Mouse (Mus musculus) testis, adult 2 months (tissue): ENCODE results near the gene Gpr137. TPM values are rescaled to one million over a fixed set of nuclear protein-coding genes. Genes with fewer than 3 reads are reported as not detected.

Source experiments
- H3K27ac ChIP-seq: fragments of 200-500 bp; 2 replicates; pipeline ENCODE4 v1.5.1; 2012; ENCODE audit warnings: low read depth, low read length; ENCODE audit not compliant: control insufficient read depth, insufficient read depth
- H3K27me3 ChIP-seq: fragments of 200-500 bp; 2 replicates; pipeline ENCODE4 v1.6.1; 2012; ENCODE audit warnings: mild to moderate bottlenecking, low read length, moderate library complexity; ENCODE audit not compliant: control insufficient read depth, insufficient read depth
- H3K36me3 ChIP-seq: fragments of 200-500 bp; 2 replicates; pipeline ENCODE4 v1.6.1; 2012; ENCODE audit warnings: mild to moderate bottlenecking, low read length; ENCODE audit not compliant: control insufficient read depth, insufficient read depth
- H3K4me1 ChIP-seq: fragments of 200-500 bp; 2 replicates; pipeline ENCODE4 v1.6.1; 2012; ENCODE audit warnings: low read length; ENCODE audit not compliant: control insufficient read depth, insufficient read depth
- H3K4me3 ChIP-seq: fragments of 200-500 bp; 2 replicates; pipeline ENCODE4 v1.5.1; 2012; ENCODE audit warnings: low read depth, mild to moderate bottlenecking, low read length, moderate library complexity, mixed read lengths; ENCODE audit not compliant: control insufficient read depth
- CTCF ChIP-seq: fragments of 200-500 bp; IDR thresholded peaks from 2 replicates; pipeline ENCODE4 v1.5.1; 2012; ENCODE audit warnings: low read depth, mild to moderate bottlenecking, inconsistent platforms, low read length, moderate library complexity; ENCODE audit not compliant: control insufficient read depth, insufficient read depth, insufficient replicate concordance
- POLR2A ChIP-seq: fragments of 200-500 bp; IDR thresholded peaks from 2 replicates; pipeline ENCODE4 v1.6.1; 2012; ENCODE audit warnings: low read depth, mild to moderate bottlenecking, inconsistent platforms, low read length, moderate library complexity; ENCODE audit not compliant: control insufficient read depth
- polyA plus RNA-seq: library from polyadenylated mRNA; depleted of rRNA; stranded (reverse); fragments of >200 nt; gene quantifications from 2 replicates; pipeline ENCODE4 v1.2.3, GENCODE M21; 2012

The Gpr137 gene
- polyA plus RNA-seq, 1 experiment: 212 TPM

DNA sequence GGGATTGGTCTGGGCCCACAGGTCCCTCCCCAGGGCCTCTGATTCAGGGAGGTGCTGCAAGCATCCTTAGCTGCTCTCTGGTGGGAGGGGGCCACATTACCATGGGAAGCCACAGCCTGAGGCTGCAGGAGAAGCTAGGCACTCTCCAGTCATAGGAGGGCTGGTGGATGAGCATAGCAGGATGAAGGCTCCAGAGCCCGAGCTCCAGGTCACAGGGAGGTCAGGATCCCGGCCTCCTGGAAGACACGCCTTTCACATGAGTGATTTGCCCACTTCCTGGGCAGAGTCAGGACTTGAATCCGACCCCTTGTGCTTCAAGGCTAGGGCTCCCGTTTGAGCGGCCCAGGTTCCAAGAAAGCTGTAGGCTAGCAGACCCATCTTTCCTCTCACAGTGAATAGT is 29.4 kb upstream of the Gpr137 start:
- Histone ChIP-seq H3K27ac (no peak overlapping the region), H3K36me3 (no peaks in the 10 kb centered on the region), H3K27me3 (no peaks in the 10 kb centered on the region), H3K4me3 (no peak overlapping the region), H3K4me1 (peaks cover 31% of the 10 kb centered on the region)
- TF ChIP-seq POLR2A: no peak
- TF ChIP-seq CTCF: no peak

DNA sequence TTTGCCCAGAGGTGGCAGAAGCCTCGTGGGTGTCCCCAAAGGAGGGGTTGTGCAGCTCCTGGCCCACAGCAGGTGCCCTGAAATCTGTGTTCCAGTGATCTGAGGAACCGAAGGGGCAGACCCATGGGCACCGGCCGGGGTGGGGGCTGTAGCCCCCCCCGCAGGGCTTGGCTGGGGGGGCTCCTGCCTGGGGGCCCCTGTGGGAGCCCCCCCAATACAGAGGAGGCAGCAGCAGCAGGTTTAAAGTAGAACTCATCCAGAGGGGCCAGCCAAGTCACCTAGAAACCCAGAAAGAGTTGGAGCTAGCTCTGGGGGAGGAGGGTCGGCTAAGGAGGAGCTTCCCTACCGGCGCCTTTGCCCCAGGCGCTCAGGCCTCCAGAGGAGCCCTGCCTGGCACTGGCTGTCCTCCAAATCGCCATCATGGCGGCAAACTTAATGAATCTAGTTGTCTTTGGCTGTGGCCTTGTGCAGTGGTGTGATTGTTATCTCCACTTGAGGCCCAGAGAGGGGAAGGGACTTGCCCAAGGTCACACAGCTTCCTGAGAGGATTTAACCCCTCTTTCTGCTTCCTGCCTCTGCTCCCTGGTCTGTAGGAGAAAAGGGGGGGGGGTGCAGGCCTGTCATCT is 28.3 kb upstream of the Gpr137 start:
- no peaks in the 10 kb centered on the region for H3K27me3 ChIP-seq
- H3K4me3 ChIP-seq: no peak overlapping the region; the same call in 1 of the 2 replicates

DNA sequence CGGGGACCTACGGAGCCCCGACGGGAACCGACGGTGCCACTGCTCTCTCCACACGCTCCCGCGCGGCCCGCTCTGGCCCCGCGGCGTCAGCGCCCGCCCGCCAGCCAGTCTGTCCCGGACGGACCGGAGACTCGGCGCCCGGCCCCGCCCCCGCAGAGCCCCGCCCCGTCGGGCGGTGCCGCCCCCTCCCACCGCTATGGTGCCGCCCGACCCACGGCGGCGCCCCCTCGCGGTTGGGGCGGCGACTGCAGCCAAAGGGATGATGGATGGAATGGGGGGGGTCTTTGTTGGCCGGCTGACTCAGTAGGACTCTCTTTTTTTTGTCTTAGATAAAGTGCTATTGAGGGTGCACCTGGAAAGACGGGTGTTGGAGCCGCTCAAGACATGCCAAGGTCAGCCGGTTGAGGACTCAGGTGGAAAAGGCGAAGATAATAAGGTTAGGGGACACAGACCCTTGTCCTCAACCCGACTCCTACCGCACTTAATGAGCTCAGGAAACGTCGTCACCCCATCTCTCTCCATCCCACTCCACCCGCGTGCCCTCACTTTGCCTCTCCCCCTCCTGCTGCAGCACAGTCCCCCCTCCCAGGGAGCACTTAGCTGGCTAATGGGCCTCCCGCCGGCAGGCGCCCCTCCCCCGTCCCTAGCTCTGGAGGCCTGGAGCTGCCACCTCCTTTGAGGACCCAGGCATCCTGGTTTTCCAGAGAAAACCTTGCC is 27.5 kb upstream of the Gpr137 start:
- peaks cover 24% of the 10 kb centered on the region for H3K4me1 ChIP-seq
- TF ChIP-seq CTCF (peak; percentile 70), POLR2A (no peak)
- H3K36me3 ChIP-seq: no peaks in the 10 kb centered on the region
- no peaks in the 10 kb centered on the region for H3K27me3 ChIP-seq
- H3K4me3 ChIP-seq: peak overlapping the region; percentile 82
- no peak overlapping the region for H3K27ac ChIP-seq

More for the DNA sequence above, 28.3 kb upstream of the Gpr137 start:
- Histone ChIP-seq H3K4me1 (peaks cover 24% of the 10 kb centered on the region), H3K36me3 (no peaks in the 10 kb centered on the region), H3K27ac (no peak overlapping the region)
- TF ChIP-seq CTCF (no peak), POLR2A (no peak)

DNA sequence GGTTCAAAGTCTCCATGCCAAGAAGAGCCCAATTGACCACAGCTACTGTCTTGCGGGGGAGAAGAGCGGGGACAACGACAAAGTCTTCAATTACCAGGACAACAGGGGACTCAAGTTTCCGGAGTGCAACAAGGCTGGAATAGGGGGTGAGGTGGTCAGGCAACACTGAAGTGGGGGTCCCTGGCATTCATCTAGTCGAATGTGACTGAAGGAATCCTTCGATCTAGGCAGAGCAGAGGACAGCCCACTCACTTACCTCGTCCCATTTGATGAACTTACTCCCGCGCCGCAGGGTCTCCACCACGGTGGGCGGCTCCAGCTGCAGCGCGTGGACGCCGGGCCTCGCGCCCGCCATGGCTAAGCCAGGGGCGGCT is 27.0 kb upstream of the Gpr137 start:
- no peak for TF ChIP-seq POLR2A
- no peak for TF ChIP-seq CTCF
- Histone ChIP-seq H3K4me1 (peaks cover 24% of the 10 kb centered on the region), H3K4me3 (peak overlapping the region; percentile 82), H3K27ac (no peak overlapping the region), H3K36me3 (no peaks in the 10 kb centered on the region), H3K27me3 (no peaks in the 10 kb centered on the region)

DNA sequence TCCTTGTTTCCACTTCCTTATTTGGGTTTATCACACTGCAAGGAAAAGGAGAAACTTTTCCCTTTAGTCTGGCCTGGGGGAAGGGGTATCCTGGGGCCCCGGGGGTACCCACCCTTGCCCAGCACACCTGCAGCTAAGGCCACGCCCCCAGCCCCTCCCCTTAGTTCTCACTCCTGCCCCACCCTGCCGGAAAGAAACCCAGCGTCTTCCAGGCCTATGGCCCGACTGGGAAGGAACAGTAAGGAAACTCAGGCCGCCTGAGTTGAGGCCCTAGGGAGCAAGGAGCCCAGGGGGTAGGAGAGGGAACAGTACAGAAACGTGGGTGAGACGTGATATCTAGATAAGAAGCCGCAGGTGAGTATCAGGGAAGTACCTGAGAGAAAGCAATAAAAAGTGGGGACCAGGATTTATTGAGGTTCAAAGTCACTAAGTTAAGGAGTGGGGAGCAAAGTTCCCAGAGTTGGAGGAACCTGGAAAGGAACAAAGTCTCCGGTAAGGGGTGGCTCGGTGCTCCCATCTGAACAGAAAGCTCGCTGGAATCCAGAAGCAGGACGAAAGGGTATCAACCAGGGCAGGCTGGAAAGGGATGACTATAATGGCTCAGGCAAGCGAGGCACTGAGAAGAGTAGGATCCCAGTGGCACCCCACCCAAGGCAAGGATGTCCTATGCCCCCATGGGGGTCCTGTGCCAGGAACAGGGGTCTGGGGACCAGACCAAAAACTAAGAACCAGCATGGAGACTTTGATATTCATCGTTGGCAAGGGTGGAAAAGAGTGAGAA is 26.4 kb upstream of the Gpr137 start:
- peak overlapping the region; percentile 82 for H3K4me3 ChIP-seq
- H3K4me1 ChIP-seq: peaks cover 24% of the 10 kb centered on the region
- H3K27me3 ChIP-seq: no peaks in the 10 kb centered on the region
- H3K27ac ChIP-seq: no peak overlapping the region
- no peaks in the 10 kb centered on the region for H3K36me3 ChIP-seq
- TF ChIP-seq CTCF: no peak
- no peak for TF ChIP-seq POLR2A

DNA sequence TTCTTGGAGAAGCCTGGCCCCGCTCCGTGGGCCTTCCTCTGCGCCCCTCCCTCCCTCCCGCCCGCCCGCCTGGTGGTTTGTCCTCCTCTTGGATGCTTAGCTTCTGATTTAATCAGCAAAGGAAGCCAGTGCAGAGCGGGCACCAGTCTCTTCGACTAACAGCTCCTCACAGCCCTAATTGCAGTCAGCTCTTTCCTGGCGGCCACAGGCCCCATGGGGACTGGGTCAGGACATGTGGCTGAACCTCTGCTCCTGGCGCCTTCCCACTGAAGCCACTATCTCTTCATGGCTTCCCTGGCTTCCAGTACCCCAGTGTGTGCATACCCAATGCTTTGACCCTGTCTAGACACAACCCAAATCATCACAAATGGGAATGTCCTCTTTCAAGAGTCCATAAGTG is 14.2 kb upstream of the Gpr137 start:
- Histone ChIP-seq H3K36me3 (no peaks in the 10 kb centered on the region; the same call in 1 of the 2 replicates), H3K27me3 (no peaks in the 10 kb centered on the region), H3K4me3 (no peak overlapping the region), H3K27ac (no peak overlapping the region), H3K4me1 (peaks cover 10% of the 10 kb centered on the region)
- TF ChIP-seq CTCF (no peak), POLR2A (no peak)

DNA sequence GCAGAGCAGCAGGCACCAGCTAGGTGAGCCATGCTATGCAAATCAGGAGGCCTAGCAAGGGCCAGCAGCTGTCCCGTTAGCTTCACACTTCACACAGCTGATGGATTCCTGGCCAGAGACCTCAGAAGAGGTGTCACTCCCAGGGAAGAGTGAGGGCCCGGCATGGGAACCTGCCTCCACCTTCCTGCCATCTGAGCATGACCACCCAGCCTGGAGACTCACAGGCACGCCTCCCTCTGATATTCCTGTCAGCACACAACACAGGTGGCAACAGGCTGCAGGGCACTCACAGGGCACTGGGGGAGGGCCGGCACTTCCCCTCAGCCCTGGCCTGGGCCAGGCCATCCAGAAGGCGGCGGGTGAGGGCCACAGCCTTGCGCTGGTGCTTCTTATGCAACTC is 13.1 kb upstream of the Gpr137 start:
- H3K36me3 ChIP-seq: no peaks in the 10 kb centered on the region; the same call in 1 of the 2 replicates
- H3K4me1 ChIP-seq: peaks cover 17% of the 10 kb centered on the region
- H3K27ac ChIP-seq: no peak overlapping the region
- TF ChIP-seq POLR2A (no peak), CTCF (no peak)
- no peaks in the 10 kb centered on the region for H3K27me3 ChIP-seq
- H3K4me3 ChIP-seq: no peak overlapping the region
